Mouse (Mus musculus) telencephalon, adult 2 months (tissue): ENCODE results near the gene Mkrn2.
"Not testable (repeated sequence)": the region's sequence is repeated elsewhere in the genome, so short reads cannot be mapped to it uniquely, and the experiment has no call there.

Experiments
- DNase-seq: peaks from one replicate; pipeline ENCODE4 v3.0.0-alpha.2; 2011; ENCODE audit warnings: low read depth, low spot score

Mkrn2 gene

GRCm38 (mm10) chr6:115607429-115607828 is 5.7 kb downstream of the Mkrn2 start:
- peak; percentile 76 for DNase-seq

- DNase-seq, result no peak
These were observed 7.4 kb downstream of the Mkrn2 start for GRCm38 (mm10) chr6:115609121-115609520.

DNA sequence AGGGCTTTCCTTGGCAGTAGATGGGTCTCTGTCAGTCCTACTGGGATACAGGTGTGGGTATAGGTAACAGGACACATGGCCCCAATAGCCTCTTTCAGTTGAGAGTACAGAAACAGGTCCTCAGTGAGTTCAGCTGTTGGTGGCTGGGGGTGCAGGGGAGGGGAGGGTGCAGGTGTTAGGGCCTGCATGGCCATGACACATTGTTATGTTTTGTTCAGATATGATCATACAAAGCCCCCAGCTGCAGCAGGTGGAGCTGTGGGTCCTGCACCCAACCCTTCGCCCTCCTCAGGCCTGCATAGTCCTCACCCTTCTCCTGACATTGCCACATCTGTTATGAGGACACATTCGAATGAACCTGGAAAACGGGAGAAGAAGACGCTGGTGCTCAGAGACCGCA is 8.6 kb downstream of the Mkrn2 start:
- DNase-seq, result no peak

GRCm38 (mm10) chr6:115613793-115614192 is 12.1 kb downstream of the Mkrn2 start:
- peak; percentile 60 for DNase-seq

GRCm38 (mm10) chr6:115615983-115616382 is 14.3 kb downstream of the Mkrn2 start:
- no peak for DNase-seq

DNA sequence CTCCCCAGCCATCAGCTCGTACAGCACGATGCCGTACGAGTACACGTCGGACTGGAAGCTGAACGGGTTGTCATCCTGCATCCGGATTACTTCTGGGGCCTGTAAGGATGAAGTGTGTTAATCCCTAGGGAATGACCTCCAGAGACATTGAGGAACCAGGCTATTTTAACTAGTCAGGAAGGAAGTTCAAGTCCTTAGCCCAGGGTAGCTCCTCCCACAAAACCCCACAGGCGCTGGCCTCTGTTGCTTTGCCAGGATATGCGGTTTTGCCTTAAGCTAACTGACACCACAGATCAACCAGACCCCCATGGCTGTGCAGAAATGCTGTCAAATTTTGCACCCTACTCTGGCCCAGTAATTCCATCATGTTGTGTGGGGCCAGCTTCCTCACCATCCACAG is 18.1 kb downstream of the Mkrn2 start:
- no peak for DNase-seq

DNA sequence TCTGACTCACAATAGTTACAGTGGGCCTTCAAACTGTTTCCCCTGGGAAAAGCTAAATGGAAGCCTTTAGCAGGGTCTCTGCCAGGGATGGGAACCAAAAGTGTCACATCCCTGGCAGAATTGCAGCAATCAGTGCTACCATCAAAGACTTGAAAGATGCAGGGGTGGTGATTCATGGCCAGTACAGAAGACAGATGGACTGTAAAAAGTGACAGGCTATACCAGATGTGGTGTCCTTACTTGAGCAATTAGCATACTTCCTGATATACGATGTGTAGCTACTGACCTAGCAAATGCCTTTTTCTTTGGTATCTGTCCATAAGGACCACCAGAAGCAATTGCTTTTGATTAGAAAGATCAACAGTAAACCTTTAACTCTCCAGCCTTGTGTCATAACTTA is 19.2 kb downstream of the Mkrn2 start:
- DNase-seq, result no peak

GRCm38 (mm10) chr6:115626121-115626520 is 24.4 kb downstream of the Mkrn2 start:
- DNase-seq, result no peak

GRCm38 (mm10) chr6:115631056-115631795 is 29.5 kb downstream of the Mkrn2 start:
- no peak for DNase-seq

GRCm38 (mm10) chr6:115634015-115634414 is 32.3 kb downstream of the Mkrn2 start:
- DNase-seq, result no peak

- not testable (repeated sequence) for DNase-seq
These were observed 36.5 kb downstream of the Mkrn2 start for GRCm38 (mm10) chr6:115638188-115638587.

DNA sequence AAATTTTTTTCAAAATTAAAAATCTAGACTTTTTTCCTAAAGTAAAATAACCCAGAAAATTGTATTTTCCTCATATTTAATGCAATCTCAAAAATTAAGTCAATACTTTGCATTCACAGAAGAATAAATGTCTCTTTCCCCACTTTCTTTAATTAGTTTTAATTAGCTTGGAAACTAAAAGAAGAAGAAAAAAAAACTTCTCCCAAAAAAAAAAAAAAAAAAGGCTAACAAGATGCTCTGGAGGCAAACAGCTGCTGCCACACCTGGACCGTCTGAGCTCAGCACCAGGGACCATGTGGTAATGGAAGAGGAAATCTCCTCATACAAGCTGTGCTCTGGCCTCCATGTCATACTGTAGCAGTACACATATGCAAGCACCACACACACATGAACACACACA is 41.6 kb downstream of the Mkrn2 start:
- DNase-seq, result no peak

DNA sequence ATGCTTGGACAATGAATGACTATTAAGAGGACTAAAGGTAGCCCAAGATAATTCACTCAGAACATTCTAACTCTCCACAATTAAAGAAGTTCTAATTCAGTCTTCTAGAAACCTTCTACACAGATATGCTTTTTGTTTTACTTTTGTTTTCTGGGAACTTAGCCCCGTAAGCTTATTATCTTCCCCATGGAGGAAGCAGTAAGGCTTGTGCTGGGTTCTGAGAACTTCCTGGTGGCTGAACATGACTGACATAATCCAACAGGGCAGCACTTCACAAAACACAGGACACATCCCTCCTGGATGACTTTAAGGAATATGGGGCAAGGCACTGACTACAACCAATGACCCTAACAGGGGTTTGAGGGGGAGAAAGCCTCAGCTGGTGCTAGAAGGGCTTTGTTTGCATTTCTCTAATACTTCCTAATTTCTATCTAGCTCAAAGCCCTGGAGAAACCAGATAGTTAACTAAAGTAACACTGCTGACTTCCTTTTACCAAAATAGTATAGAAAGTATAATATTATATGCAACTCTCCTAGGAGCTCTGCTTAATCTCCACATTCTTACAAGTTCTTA is 48.2 kb downstream of the Mkrn2 start:
- DNase-seq, result no peak

DNA sequence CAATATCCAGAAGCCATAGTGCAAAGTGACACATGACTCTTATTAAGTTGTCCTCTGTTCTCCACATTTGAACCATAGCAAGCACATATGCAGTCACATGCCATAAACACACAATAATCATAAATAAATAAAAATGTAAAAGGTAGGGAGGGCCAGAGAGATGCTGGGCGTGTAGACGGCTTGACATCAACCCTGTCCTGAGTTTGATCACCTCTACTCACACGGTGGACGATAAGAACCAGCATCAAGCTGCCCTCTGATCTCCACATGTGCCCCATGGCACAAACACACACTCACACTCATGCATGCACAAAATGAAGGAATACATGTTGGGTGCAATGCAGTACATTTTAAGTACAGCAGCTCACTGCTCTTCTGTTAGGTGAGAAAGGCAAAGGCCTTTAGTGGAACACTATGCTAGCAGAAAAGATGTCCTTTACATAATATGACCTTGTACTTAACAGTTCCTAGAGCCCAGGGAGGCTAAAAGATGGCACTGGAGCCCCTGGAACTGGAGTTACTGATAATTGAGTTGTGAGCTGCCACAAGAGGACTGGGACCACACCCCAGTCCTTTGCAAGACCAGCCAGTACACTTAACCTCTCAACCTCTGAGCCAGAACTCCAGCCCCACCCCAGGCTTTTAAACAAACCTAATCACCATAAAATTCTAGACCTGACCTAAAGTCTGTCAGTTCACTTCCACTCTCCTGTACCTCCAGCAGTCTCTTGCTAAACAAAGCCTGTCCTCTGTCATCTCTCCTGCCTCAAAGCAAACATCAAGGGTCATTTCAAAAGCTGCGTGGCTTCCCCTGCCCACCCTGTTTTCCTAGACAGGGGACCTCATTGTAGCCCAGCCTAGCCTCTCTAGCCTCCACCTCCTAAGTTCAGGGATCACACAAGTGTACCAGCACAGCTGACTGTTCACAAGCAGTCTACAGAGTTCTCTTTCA is 49.0 kb downstream of the Mkrn2 start:
- DNase-seq, result no peak

- DNase-seq, result no peak
These were observed 50.0 kb downstream of the Mkrn2 start for GRCm38 (mm10) chr6:115651719-115652118.

DNA sequence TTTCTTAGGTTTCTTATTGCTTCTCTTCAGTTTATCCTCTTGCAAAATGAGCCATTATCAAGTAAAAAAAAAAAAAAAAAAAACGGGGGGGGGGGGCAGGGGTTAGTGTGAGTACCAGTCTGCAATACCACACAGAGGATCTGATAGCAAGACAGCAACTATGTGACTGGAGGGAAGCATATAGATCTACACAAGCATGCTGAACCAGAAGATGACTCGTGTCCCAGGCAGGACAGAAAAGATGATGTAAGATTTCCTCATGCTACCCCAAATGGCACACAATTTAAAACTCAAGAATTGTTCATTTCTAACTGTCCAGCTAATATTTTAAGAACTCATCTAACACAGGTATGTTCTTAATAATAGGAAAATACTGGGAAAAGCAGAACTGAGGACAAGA is 52.2 kb downstream of the Mkrn2 start:
- DNase-seq, result no peak

GRCm38 (mm10) chr6:115658802-115659201 is 57.1 kb downstream of the Mkrn2 start:
- no peak for DNase-seq

DNA sequence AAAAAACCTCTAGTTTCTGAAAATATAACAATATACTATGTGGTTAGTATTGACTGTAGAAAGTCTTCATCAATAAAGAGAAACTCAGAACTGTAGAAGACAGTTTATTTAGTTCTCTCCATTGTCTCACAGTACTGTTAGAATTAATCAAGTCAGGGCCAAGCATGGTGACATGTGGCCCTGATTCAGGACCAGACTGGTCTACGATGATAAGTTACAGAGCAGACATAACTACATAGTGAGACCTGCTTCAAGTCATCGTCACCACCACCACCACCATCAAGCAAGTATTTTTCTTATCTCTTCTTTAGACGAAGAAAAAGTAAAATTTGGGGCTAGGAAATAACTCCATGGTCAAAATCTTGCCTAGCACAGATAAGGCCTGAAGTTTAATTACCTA is 62.6 kb downstream of the Mkrn2 start:
- no peak for DNase-seq

- no peak for DNase-seq
These were observed 64.9 kb downstream of the Mkrn2 start for GRCm38 (mm10) chr6:115666641-115667040.
